Mouse (Mus musculus) splenic B cell, adult 2 months (primary cell): ENCODE data around the gene Rnf214.

Experiments used
- DNase-seq: peaks from one replicate; pipeline ENCODE4 v3.0.0-alpha.2; 2011; ENCODE audit warnings: low read depth, low spot score
- H3K27me3 ChIP-seq: 2 replicates; pipeline ENCODE4 v1.6.1; 2012; ENCODE audit warnings: mild to moderate bottlenecking, low read length, moderate library complexity, mixed read lengths; ENCODE audit not compliant: control insufficient read depth, poor library complexity, insufficient read depth, severe bottlenecking
- H3K36me3 ChIP-seq: 2 replicates; pipeline ENCODE4 v1.6.1; 2012; ENCODE audit warnings: mild to moderate bottlenecking, low read length, moderate library complexity, mixed read lengths; ENCODE audit not compliant: control insufficient read depth, poor library complexity, insufficient read depth, severe bottlenecking

Rnf214 gene

DNA sequence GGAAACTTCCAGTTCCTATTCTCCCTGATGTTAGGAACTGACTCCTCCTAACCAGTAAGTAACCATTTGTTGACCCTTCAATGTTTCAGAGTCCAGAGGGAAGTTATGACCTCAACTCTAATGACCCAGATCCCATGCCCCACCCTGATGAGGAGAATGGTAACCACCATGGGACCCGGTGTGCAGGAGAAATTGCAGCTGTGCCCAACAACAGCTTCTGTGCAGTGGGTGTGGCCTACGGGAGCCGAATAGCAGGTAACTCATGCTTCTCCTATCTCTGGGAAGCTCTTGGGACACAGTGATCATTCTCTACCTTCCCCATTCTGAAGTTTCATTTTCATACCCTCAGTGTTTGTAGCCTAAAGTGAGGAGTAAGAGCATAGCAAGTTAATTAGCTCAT, 4.3 kb upstream of the Rnf214 start:
- Histone ChIP-seq H3K36me3 (peaks cover 9% of the 10 kb centered on the region), H3K27me3 (no peaks in the 10 kb centered on the region)
- no peak for DNase-seq

DNA sequence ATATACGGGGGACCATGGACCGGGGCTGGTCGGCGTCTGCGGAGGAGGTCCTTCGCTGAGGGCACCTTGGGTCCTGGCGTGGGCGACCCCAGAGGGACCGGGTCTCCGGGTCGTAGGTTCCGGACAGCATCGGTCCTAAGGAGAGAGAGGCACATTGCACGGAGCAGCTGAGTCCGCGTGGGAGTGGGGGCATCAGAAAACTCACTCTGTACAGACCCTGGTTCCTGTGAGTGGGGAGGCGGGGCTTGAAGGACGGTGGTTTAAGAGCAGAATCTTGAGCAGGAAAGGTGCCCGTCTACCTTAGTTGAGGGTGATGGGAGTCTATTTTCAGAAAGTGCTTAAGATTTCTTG, 342 bp upstream of the Rnf214 start:
- DNase-seq, result peak; percentile 47
- Histone ChIP-seq H3K36me3 (0 out of 2 replicates have a peak, but pooled peaks cover 1% of the 10 kb centered on the region), H3K27me3 (no peaks in the 10 kb centered on the region)

DNA sequence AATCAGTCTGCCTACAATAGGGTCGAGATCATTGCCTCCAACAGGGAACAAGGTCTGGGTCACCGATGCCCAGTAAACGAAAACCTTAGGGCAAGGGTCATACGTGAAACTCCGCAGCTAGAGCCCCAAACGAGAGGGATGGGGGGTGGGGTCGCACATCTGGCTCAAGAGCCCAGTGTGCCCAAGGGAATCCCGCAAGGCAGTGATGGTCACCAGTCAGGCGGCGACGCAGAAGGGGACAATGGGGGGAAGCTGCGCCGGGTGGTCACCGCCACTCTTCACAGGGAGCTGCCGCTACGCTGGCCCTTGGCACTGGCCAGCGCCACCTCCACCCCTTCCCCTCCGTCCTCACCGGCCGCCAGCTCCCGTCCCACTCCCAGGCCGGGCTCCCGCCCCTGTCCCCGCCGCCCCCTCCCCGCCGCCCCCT, 887 bp downstream of the Rnf214 start:
- Histone ChIP-seq H3K36me3 (0 out of 2 replicates have a peak, but pooled peaks cover 2% of the 10 kb centered on the region), H3K27me3 (no peaks in the 10 kb centered on the region)
- DNase-seq, result peak; percentile 31

DNA sequence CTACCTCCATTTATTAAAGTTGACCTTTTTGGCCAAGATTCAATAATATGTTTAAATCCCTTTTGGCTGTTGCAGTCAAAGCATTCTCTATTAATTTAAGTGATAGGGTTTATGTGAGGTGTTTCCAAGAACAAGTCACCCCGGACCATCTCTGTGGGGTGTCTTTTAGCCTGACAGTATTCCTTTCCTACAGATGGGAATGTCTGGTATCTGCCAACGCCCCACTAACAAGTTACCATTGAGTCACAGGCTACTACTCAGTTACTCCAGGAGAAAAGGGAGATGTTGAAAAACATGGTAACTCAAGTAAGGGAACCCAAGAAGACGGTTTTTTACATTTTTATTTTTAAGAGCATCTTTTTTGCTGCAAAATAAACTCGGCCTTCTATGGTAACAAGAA, 1.5 kb downstream of the Rnf214 start:
- H3K36me3 ChIP-seq, result 0 out of 2 replicates have a peak, but pooled peaks cover 2% of the 10 kb centered on the region
- no peak for DNase-seq
- H3K27me3 ChIP-seq, result no peaks in the 10 kb centered on the region

DNA sequence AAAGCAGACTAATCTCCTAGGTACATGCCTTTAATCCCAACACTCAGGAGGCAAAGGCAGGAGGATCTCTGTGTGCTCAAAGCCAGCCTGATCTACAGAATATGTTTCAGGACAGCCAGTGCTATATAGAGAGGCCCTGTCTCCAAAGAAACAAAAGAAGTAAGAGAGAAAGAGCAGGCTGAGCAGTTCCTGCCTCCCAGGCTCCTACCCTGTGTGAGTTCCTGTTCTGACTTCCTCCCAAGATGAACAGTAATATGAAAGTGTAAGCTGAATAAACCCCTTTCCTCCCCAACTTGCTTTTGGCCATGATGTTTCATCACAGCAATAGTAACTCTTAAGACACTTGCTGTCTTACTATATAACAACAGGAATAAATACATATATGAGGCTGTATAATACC, 13.0 kb downstream of the Rnf214 start:
- H3K36me3 ChIP-seq, result peaks cover 11% of the 10 kb centered on the region
- no peak for DNase-seq

DNA sequence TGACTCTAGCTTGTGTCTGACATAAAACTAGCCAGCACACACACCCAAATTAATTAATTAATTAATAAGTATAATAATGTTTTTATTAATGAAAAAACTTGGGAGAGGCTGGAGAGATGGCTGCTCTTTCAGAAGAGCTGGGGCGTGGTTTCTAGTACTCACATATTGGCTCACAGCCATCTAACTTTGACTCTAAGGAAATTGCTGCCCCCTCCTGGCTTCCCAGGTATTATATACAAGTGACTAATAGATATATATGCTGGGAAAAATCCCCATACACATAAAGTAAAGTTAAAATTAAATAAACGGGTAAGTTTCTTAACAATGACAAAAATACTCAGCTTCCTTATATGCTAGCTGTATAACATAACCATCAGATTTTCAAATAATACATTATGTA, 28.8 kb downstream of the Rnf214 start:
- no peak for DNase-seq
- peaks cover 4% of the 10 kb centered on the region; the same call in 1 of the 2 replicates for H3K36me3 ChIP-seq
- H3K27me3 ChIP-seq, result no peaks in the 10 kb centered on the region

More for the DNA sequence above, 13.0 kb downstream of the Rnf214 start:
- H3K27me3 ChIP-seq, result no peaks in the 10 kb centered on the region

DNA sequence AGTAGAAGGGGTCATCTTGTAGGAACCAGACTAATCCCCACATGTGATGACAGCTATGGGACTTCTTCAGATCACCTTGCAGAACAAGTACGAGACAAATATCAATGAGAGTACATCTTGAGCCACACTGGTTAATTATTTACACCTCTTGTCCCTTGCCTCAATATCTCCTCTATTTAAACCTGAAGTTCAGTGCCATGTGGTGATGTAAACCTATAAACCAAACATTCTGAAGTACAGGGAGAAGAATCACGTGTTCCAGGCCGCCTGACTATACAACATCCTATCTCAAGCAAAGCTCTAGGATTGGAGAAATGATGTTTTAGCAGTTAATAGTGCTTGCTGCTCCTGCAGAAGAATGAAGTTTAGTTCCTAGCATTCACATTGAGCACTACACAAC, 36.4 kb downstream of the Rnf214 start:
- DNase-seq, result no peak
- Histone ChIP-seq H3K36me3 (peaks cover 11% of the 10 kb centered on the region), H3K27me3 (no peaks in the 10 kb centered on the region)

DNA sequence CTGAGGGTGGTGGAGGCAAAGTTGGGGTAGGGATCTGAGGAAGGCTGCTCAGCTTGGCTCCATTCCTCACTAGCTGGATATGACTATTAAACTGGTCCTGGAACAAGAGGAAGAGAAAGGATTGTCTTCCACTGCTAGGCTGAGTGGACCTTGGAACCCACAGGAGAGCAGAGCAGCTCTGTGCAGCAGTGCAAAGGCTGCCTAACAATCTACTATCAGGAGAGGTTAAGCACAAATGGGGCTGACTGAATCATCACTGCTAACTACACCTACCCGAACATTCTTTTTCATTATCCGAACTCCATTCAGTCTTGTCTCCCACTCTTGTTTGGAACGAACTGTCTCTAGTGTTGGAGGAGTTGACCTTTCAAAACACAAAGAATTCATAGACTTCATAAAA, 37.5 kb downstream of the Rnf214 start:
- DNase-seq, result no peak
- peaks cover 11% of the 10 kb centered on the region for H3K36me3 ChIP-seq

DNA sequence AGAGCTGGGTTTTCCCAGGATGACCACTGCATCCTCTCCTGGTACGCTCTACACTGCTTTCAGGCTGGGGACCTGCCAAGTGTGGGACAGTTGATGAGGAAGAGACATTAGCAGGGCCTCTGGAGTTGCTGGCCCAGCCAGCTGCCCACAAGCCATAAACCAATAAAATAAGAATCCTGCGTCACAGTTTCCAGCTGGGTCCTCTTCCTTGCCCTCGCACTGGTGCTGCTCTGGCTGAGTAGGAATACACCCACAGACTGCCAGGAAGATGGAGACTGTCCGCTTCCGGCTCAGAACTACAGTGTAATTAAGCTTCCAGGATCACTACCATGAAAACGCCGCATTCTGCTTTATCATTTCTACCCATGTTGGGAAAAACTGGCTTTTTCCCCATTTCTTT, 44.9 kb downstream of the Rnf214 start:
- DNase-seq, result no peak
- H3K27me3 ChIP-seq, result no peaks in the 10 kb centered on the region
- H3K36me3 ChIP-seq, result peaks cover 1% of the 10 kb centered on the region; the same call in 1 of the 2 replicates

More for the DNA sequence above, 37.5 kb downstream of the Rnf214 start:
- no peaks in the 10 kb centered on the region for H3K27me3 ChIP-seq

DNA sequence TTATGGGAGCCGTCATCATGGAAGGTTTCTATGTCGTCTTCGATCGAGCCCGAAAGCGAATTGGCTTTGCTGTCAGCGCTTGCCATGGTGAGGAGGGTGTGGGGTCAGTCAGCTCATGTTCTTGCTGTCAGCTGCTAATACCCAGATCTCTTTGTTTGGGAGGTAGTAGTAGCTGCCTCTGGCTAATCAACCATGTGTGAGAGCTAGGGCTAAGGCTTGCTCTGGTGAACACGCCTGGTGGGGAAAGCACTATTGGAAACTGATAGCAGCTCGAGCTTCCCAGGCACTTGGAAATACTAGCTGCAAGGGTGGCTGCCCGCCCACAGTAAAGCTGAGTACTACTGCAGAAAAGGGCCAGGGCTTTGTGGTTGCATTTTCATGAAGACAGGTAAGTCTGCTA, 47.3 kb downstream of the Rnf214 start:
- Histone ChIP-seq H3K27me3 (no peaks in the 10 kb centered on the region), H3K36me3 (peaks cover 1% of the 10 kb centered on the region; the same call in 1 of the 2 replicates)
- no peak for DNase-seq

DNA sequence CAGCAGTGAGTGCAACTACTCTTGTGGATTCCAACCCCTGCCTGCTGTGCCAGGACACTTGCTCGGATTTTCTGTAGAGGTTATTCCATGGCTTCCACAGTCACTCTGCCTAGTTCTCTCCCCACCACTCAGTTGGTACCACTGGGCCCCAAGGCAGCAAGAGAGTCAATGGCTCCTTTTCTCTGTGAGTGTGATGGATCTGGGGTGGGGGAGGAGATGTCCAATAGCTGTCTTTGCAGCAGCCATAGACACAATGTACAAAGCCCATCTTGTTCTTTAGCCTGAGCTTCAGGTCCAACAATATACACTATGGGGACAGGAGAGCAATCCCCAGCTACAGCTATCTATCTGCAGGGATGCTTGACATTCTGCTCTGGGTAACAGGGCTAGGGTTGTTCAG, 52.6 kb downstream of the Rnf214 start:
- Histone ChIP-seq H3K36me3 (no peaks in the 10 kb centered on the region), H3K27me3 (no peaks in the 10 kb centered on the region)
- DNase-seq, result no peak

DNA sequence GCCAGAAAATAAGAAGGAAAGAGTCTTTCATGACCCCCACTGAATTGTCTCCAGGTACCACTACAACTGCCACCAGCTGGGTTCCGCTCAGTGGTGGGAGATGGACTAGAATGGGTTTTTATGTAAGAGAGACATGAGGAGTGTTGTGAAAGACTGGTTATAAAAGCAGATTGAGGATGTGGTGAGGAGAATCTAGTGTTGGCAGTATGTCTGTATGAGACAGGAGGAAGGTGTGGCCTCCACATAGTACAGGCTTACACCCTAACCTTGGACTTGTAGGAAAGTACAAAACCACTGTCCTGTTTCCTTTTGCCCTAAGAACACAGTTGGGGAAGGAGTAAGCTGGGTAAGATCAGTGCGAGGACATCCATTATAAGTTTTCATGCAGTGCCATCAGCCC, 53.0 kb downstream of the Rnf214 start:
- no peaks in the 10 kb centered on the region for H3K36me3 ChIP-seq
- no peak for DNase-seq
- H3K27me3 ChIP-seq, result no peaks in the 10 kb centered on the region

DNA sequence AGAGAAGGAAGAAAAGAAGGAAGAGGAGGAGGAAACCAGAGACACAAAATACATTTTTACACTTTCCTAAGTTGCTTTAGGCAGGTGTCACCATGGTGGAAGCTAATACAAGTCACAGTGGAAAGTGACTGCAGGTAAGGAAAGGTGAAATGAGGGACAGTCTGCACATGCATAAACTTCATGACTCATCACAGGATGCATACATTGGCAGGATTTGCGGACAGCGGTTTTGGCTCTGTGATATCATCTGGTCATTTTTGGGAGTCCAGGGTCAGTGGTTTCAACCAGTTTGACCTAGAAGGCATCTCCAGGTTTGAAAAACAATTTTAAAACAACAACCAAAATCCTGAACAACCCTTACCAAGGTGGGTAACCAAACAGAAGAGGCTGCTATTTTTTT, 54.9 kb downstream of the Rnf214 start:
- no peaks in the 10 kb centered on the region for H3K36me3 ChIP-seq
- H3K27me3 ChIP-seq, result no peaks in the 10 kb centered on the region
- DNase-seq, result no peak

DNA sequence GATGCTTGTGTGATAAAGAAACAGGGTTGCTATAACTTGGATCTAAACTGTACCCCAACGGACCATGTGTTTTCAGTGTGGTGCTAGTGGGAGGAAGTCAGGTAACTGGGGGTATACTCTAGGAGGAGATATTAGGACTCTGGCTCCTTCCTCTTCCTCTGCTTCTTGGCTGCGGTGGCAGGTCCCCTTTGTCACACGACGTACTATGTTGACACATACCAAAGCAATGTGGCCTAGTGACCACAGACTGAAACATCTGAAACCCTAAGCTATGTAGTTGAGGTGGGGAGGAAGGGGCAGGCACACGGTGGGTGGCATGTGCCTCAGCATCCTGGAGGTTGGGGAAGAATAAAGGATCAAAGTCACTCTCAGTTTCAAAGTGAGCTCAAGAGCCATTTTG, 55.4 kb downstream of the Rnf214 start:
- no peaks in the 10 kb centered on the region for H3K36me3 ChIP-seq
- DNase-seq, result no peak
- H3K27me3 ChIP-seq, result no peaks in the 10 kb centered on the region

DNA sequence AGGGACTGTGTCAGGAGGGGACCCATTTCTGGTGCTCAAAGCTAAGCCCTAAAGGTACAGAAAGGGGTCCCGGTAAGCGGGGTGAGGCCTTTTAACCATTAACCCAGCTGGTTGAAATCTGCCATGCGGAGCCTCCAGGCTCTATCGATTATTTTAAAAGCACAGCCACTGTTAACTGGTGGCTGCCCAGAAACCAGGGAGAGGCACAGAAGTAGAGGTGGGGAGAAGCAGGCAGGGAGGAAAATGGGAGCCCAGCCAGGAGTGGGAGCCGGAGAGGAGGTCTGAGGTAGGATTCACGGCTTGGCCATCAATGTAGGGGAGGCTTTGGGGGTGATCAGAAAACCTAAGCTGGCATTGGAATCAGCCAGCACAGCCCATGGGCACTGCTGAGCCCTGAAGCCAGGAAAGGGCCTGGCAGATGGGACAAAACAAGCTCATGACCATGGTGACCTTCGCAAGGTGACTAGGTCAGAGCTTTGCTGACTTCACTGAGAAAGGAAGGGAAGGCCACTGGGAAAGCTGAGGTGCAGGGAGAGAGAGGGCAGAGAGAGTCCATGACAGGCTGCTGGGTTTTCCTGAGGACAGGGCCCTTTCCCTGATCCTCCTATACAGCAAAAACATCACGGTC, 56.1 kb downstream of the Rnf214 start:
- no peak for DNase-seq
- H3K36me3 ChIP-seq, result no peaks in the 10 kb centered on the region
- H3K27me3 ChIP-seq, result no peaks in the 10 kb centered on the region
